Mouse (Mus musculus): Measurements from ENCODE around the gene Nr6a1.

The Nr6a1 gene

GRCm38 (mm10) chr2:38938007-38938406, 10.5 kb upstream of the Nr6a1 start:
- in situ Hi-C loops (cut with MboI; ENCODE audit: unreplicated experiment in 2 of 2), result no loop called here

DNA sequence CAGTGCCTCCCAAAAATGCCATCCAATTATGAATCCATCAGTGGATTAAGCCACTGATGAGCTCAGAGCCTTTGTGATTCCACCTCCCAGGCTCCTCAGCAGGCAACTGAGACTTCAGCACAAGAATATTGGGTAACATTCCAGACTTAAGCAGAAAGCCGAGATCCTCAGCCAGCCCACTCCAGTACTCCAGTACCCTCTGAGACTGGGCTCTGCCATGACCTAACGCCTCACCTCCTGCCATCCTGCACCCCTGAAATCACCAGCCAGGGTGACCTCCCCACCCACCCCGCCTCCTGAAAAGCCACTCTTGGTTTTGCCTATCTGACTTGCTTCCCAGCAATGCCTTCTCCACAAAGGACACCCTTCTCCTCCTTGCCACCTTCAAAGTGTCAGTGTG, 9.9 kb upstream of the Nr6a1 start:
- in situ Hi-C loops (cut with MboI; ENCODE audit: unreplicated experiment in 2 of 2), result no loop called here

DNA sequence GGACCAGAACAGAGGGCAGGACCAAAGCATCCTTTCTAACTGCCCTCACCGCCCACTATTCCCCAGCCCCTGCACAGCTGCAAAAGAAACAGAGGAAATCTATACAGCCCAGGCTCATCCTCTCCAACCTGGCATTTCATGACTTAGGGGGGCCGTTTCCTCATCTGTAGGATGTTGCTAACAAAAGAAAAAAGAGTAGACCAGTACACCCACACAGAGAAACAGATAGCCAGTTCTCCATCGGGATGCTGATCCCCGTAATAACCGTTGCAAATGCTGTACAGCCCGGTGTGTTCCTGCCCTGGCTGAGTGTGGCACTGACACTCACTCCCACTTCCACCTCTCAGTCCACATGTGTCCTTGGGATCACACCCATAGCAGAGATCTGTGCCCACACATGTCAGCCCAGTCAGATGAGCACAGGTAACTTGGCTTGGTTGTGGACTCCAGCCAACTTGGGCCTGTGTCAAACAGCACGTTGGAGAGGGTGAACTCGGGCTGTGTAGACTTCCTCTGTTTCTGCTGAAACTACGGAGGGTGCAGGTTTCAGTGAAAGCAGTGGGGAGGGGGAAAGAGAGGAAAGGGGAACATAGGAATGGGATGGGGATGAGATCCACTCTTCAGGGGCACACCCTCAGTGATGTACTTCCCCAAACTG, 9.4 kb upstream of the Nr6a1 start:
- in situ Hi-C loops (cut with MboI; ENCODE audit: unreplicated experiment in 2 of 2), result no loop called here

DNA sequence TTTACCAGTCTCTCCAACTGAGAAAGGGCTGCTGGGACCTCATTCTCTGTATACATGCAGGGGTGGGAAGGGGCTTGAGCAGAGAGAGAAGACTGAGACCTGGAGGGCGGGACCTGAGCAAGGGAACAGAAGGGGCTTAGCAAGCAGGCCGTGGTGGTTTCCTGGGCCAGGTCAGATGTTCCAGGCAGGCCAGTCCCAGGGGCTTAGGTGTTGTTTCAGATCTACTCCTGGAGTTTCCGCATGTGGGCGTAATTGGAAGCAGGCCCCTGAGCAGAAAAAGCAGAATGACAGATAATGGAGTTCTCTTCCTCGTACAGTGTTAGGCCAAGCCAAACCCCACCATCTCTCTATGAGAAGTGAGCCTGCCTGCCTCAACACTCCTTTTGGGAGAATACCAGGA, 7.4 kb upstream of the Nr6a1 start:
- in situ Hi-C loops (cut with MboI; ENCODE audit: unreplicated experiment in 2 of 2), result loop anchor here in 1 of 2 experiments (5.0 kb wide), 1 partner anchor 62 kb away; the partner anchor contains the start of gene Wdr38

GRCm38 (mm10) chr2:38933931-38934330, 6.4 kb upstream of the Nr6a1 start:
- in situ Hi-C loops (cut with MboI; ENCODE audit: unreplicated experiment in 2 of 2), result loop anchor here in 1 of 2 experiments (5.0 kb wide), 1 partner anchor 63 kb away; the partner anchor contains the start of gene Wdr38

DNA sequence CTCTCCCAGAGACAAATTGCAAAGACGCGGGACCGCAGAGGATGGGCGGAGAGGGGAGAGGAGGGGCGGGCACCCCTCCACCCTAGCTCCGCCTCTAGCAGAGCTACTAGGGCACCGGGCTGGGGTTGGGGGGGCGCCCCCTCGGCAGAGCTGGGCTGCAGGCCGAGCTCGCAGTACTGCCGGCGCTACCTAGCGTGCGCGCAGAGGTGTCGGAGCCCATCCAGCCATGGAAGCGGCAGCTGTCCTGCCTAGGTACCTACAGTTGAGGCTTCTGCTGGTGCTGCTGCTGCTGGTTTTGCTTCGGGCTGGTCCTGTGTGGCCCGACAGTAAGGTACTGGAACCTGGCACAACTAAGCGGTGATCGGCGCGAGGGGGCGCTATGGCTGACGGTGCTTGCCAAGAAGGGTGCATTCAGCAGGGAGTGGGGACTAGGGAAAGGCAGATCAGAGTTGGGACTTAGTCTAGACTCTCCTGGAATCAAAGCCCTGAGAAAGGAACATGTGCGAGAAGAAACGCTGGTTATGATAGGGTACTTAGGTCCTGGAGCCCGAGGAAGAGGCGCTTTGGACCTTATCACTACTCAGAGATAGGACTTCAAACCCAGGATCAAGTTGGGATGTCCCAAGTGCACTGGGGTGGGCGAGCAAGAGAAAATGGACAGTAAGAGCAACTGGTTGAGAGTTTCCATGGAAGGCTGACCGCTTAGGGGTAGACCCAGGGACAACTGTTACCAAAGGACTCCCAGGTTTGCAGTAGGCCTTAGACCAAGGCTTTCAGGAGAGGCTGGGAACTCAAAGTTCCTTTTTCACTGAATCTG, 4.6 kb upstream of the Nr6a1 start, which contains the start of gene Olfml2a:
Gene Olfml2a (plus strand): TSS at position 128 of the 817 bp plus-strand sequence.
- in situ Hi-C loops (cut with MboI; ENCODE audit: unreplicated experiment in 2 of 2), result loop anchor here in 1 of 2 experiments (5.0 kb wide), 1 partner anchor 65 kb away; the partner anchor contains the start of gene Wdr38

GRCm38 (mm10) chr2:38930269-38930668, 2.8 kb upstream of the Nr6a1 start:
- in situ Hi-C loops (cut with MboI; ENCODE audit: unreplicated experiment in 2 of 2), result loop anchor here in 1 of 2 experiments (5.0 kb wide), 1 partner anchor 67 kb away; the partner anchor contains the start of gene Wdr38

- in situ Hi-C loops (cut with MboI; ENCODE audit: unreplicated experiment in 2 of 2), result loop anchor here (5.0 to 10.0 kb wide), 5 partner anchors 71 to 448 kb away; partner anchors contain the start of genes Golga1 (in 1 of the 2) and Wdr38 (in 1 of the 2)
Measured at GRCm38 (mm10) chr2:38926145-38926891, 1.2 kb downstream of the Nr6a1 start.

DNA sequence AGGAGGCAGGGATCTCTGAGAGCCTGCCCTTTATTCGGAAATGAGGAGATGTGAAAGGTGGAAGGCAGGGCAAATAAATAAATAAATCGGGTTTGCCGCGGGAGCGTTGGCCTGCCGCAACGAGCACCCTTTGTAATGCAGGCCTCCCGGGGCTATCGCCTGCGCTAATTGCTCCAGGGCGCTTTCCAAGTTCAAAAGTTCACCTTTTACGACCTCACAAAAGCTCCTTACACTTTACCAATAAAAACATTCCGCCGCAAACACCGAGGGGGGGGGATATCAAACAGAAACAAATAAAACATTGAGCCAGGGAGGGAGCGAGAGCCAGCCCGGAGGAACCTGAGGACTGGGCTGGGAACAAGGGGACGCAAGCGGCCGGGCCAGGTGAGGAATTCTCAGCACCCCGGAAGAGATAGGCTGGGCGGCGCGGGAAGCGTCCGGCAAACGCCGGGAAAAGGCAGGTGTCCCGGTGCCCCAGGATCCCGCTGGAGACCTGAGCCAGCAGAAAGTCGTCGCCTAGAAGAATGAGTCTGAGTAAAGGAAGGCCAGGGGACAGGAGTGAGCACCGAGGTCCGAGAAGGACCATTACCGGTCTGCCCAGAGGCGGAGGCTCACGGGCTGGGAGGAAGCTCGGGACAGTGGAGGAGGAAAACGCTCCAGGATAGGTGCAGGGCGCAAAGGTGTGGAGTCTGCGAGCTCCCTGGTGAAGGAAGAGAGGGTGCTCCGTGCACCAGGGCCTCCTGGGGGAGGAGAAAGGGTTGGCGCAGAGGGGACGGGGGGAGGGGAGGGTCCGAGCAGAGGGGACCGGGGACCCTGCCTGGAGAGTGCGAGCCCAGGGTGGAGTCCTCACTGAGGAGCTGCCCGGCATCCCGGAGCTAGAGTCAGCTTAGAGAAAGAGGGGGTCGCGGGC, 2.1 kb downstream of the Nr6a1 start:
- in situ Hi-C loops (cut with MboI; ENCODE audit: unreplicated experiment in 2 of 2), result loop anchor here (5.0 to 10.0 kb wide), 5 partner anchors 72 to 449 kb away; partner anchors contain the start of genes Golga1 (in 1 of the 2) and Wdr38 (in 1 of the 2)

- in situ Hi-C loops (cut with MboI; ENCODE audit: unreplicated experiment in 2 of 2), result loop anchor here (5.0 to 10.0 kb wide), 3 partner anchors 140 to 450 kb away; partner anchors contain the start of gene Golga1 (in 1 of the 2)
Measured at GRCm38 (mm10) chr2:38924571-38924970, 2.9 kb downstream of the Nr6a1 start.

GRCm38 (mm10) chr2:38923911-38924310, 3.6 kb downstream of the Nr6a1 start:
- in situ Hi-C loops (cut with MboI; ENCODE audit: unreplicated experiment in 2 of 2), result loop anchor here (5.0 to 10.0 kb wide), 3 partner anchors 141 to 451 kb away; partner anchors contain the start of gene Golga1 (in 1 of the 2)

DNA sequence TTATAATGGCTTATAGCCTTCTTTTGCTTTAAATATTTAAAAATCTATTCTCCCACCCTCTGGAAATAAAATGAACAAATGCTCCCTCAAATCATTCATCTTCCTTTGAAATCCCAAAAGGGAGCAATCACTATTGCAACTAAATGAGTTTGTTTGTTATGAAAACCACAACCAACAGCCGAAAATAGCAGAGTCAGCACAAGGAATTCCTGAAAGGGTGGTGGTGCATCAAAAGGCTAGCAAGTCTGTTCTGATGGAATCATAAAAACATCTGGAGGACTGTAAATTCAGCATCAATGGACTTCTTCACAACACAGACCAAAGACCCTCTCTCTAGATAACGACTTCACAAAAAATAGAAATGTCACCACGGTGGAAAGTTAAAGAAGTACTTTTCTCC, 4.0 kb downstream of the Nr6a1 start:
- in situ Hi-C loops (cut with MboI; ENCODE audit: unreplicated experiment in 2 of 2), result loop anchor here (5.0 to 10.0 kb wide), 3 partner anchors 141 to 451 kb away; partner anchors contain the start of gene Golga1 (in 1 of the 2)

GRCm38 (mm10) chr2:38921374-38921773, 6.1 kb downstream of the Nr6a1 start:
- in situ Hi-C loops (cut with MboI; ENCODE audit: unreplicated experiment in 2 of 2), result loop anchor here (5.0 to 10.0 kb wide), 3 partner anchors 143 to 453 kb away; partner anchors contain the start of gene Golga1 (in 1 of the 2)

GRCm38 (mm10) chr2:38916947-38917691, 10.4 kb downstream of the Nr6a1 start:
- in situ Hi-C loops (cut with MboI; ENCODE audit: unreplicated experiment in 2 of 2), result no loop called here

- in situ Hi-C loops (cut with MboI; ENCODE audit: unreplicated experiment in 2 of 2), result no loop called here
Measured at GRCm38 (mm10) chr2:38914965-38915364, 12.5 kb downstream of the Nr6a1 start.

- in situ Hi-C loops (cut with MboI; ENCODE audit: unreplicated experiment in 2 of 2), result no loop called here
Measured at GRCm38 (mm10) chr2:38914517-38914916, 13.0 kb downstream of the Nr6a1 start.

DNA sequence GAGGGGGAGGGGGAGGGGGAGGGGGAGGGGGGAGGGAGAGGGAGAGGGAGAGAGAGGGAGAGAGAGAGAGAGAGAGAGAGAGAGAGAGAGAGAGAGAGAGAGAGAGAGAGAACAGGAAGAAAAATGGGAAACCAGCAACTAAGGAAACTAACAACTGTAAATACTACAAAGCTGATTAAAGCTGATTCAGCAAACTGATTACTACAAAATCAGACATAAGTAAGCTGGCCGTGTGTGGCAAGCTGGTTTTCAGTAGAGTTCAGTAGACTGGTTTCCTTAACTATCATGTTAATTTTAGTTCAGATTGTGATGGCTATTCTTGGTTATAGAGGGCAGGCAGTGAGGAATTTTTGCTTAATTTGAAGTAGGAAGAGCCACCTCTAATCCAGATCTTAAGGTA, 18.9 kb downstream of the Nr6a1 start:
- in situ Hi-C loops (cut with MboI; ENCODE audit: unreplicated experiment in 2 of 2), result no loop called here

DNA sequence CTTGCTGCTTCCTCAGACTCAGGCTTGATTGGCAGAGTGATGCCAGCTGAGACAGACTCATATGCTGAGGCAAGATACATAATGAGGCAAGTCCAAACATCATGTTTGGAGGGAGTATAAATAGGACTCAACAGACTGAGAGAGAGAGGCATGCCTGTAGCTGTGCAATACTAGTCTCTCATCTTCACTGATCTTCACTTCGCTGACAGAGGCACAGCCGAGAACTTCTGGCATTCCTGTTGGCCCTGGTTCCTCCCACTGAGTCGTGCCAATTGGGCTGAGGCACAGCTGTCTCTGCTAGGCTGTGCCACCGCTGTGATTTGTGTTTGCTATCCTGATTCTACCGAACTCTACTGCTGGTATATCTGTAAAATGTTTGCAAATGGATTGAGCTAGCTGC, 21.4 kb downstream of the Nr6a1 start:
- in situ Hi-C loops (cut with MboI; ENCODE audit: unreplicated experiment in 2 of 2), result no loop called here
